Mouse (Mus musculus) spleen, postnatal 14 days (tissue): ENCODE data around the gene Gabrb1.

Experiments
- DNase-seq, 2 experiments: peaks; one replicate each; pipeline ENCODE4 v3.0.0; 2021 to 2022; ENCODE audit warnings: low spot score in 2 of 2

Gabrb1 gene

DNA sequence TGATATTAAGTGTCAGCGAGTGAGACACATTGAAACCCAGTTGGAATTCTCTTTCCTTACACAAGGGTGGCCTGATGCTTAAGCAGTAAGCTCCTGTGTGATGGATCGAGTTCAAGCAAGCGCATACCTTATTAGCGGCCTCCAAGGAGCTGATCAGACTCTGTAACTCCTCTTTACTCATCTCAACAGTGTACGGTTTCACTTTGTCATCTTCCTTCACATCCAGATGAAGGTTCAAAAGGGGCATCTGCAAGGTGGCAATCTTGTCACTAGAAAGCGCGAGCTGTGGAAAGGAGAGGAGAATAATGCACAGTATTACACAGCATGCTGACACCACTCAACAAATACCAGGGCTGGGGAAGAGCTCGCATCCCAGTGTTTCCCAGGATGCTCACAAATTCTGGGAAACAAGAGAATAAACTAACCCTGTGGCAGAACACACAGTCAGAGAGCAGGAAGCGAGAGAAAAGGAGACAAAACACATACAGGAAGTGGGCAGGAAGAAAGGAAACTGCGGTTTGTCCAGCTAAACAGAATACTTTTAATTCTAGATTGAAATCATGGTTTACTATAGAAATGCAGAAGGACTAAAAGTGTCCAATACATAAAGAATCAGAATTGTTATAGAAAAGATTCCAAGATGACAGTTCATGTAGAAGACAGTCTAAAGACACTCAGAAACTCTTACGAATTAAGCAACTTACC is 503.0 kb downstream of the Gabrb1 start:
- no peak for DNase-seq

GRCm38 (mm10) chr5:72162855-72163254 is 504.9 kb downstream of the Gabrb1 start:
- DNase-seq = no peak

GRCm38 (mm10) chr5:72164386-72164785 is 506.5 kb downstream of the Gabrb1 start:
- DNase-seq = no peak

DNA sequence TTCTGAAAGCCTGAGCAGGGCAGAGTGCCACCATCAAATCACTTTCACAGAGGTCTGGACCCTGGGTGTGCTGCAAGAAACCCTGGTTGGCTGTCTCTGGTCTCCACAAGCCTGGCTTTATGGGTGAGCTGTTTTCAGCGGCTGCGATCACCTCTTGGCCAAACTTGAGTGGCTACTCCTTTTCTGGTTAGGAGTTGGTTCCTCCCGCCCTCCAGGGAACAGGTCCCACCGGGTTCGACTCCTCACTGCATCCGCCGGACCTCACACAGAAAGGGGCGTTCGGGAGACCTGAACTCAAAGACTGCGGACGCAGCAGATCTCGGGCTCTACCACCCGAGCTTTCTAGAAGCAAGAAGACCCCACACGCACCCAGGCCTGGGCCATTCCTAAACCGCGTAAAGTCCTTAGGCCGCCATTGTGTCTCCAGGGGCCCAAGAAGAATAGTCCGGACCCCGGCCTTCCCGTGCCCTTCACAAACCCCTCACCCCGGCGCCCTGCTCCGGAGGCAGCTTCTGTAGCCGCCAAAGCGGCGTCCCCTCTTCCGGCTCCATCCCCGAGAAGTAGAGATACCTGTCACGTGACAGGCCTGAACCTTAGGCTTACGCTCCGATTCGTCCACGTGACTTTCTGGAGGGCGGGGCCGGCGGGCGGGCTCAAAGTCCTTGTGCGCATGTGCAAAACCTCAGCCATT is 509.8 kb downstream of the Gabrb1 start, which contains the start of gene Commd8:
Gene Commd8, minus strand, starts transcription at position 596 of the 691 bp plus-strand sequence.
- DNase-seq = peak; percentile 93 to 95

DNA sequence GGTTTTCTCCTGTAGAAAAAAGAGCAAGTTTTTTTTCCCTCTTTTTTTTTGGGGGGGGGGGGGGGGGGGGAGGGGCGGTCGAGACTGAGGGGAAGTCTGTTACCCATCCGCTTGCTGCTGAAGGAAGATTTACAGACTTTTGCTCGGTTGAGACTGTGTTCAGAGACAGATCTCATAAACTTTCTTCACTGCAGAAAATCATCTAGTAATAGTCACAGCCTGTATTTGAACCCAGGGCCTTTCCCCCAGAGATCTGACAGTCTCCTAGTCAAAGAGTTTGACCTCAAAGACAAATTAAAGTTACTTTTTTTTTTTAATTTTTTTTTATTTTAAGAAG is 510.3 kb downstream of the Gabrb1 start:
- no peak for DNase-seq

- DNase-seq = no peak
Measured at GRCm38 (mm10) chr5:72170067-72170466, 512.2 kb downstream of the Gabrb1 start.

GRCm38 (mm10) chr5:72172675-72173074 is 514.8 kb downstream of the Gabrb1 start:
- DNase-seq = peak in 1 of 2 experiments; percentile 31

DNA sequence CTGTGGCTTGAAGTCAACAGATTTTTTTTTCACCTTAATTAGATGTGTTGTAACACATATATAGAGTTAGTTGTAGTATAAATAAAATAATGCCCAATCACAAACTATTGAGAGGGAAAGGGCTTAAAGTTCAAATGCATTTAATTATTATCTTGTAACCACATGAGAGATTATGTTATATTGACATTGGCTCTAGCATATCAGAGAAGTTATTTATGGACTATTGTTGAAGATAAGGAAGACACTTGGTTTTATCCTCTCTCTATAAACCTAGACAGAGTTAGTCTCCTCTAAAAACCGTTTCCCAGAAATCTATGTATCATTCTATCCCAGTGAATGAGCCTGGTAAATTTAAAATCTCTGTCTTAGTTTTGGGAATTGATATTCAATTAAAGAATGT is 515.6 kb downstream of the Gabrb1 start:
- no peak for DNase-seq

GRCm38 (mm10) chr5:72175050-72175449 is 517.1 kb downstream of the Gabrb1 start:
- no peak for DNase-seq

- no peak for DNase-seq
Measured at GRCm38 (mm10) chr5:72175530-72175929, 517.6 kb downstream of the Gabrb1 start.

GRCm38 (mm10) chr5:72181194-72181593 is 523.3 kb downstream of the Gabrb1 start:
- DNase-seq = no peak

GRCm38 (mm10) chr5:72182804-72183203 is 524.9 kb downstream of the Gabrb1 start:
- DNase-seq = no peak

GRCm38 (mm10) chr5:72183929-72184328 is 526.0 kb downstream of the Gabrb1 start:
- peak; percentile 50 to 62 for DNase-seq

DNA sequence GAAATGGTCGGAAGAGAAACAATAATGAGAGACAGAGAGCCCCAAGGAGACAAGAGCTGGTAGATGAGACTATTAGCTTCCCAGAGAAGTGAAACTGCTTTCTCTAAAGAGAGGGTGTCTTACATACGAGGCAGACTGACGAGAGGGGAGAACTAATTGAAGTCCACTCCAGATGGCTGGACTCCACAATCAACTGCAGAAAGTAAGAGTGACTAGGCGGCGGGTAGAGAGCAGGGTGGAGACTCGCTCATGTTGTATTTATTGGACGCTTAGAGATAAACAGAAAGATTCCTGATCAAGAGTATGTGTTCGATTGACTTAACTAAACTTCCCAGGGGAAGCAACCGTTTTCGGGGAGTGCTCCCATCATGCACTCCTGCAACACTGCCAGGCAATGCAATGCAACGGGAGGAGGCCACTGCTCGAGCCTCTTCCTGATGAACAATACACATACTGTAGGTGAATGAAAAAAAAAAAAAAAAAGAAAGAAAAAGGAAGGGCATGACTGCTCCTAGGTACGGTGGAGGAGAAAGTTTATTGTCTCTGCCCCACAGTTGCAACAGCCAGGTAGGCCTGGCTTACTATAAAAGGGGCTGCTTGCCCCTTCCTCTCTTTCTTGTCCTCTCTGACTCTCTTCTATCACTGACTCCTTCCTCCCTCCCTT is 526.7 kb downstream of the Gabrb1 start:
- no peak for DNase-seq

GRCm38 (mm10) chr5:72191154-72191553 is 533.2 kb downstream of the Gabrb1 start:
- DNase-seq = no peak

GRCm38 (mm10) chr5:72191932-72192331 is 534.0 kb downstream of the Gabrb1 start:
- DNase-seq = no peak

DNA sequence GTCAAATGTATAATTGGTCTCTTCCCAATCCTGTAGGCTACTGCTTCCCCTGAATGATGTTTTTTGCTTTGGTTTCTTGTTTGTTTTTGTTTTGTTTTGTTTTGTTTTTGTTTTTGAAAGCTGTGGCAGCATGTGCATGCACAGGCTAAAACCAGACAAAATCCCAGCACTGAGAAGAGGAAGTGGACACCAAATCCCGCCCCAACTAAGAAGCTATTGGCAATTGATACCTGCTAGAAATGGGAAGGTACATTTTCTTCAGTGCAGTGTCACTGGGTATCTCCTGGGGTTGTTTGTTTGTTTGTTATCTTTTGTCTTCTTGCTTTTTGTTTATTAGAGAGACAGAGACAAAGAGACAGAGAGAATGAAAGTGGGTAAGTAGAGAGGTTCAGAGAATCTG is 537.5 kb downstream of the Gabrb1 start:
- DNase-seq = no peak
